Mouse (Mus musculus) G1E (cell line): Measurements from ENCODE around the gene Fn1.

Experiments
- CTCF ChIP-seq: IDR thresholded peaks from 2 replicates; pipeline ENCODE4 v1.5.1; 2012; ENCODE audit warnings: low read depth, low read length, inconsistent platforms, mixed read lengths
- GATA1 ChIP-seq: IDR thresholded peaks from 2 replicates; pipeline ENCODE4 v1.6.1; 2012; ENCODE audit warnings: borderline replicate concordance, low read length, inconsistent platforms, mixed read lengths
- GATA2 ChIP-seq: IDR thresholded peaks from 2 replicates; pipeline ENCODE4 v1.6.1; 2012; ENCODE audit warnings: low read depth, low read length, inconsistent platforms, borderline replicate concordance
- TAL1 ChIP-seq: conservative IDR thresholded peaks from 2 replicates; pipeline ENCODE4 v1.6.1; 2012; ENCODE audit warnings: low read depth, low read length, inconsistent platforms, mixed read lengths

DNA sequence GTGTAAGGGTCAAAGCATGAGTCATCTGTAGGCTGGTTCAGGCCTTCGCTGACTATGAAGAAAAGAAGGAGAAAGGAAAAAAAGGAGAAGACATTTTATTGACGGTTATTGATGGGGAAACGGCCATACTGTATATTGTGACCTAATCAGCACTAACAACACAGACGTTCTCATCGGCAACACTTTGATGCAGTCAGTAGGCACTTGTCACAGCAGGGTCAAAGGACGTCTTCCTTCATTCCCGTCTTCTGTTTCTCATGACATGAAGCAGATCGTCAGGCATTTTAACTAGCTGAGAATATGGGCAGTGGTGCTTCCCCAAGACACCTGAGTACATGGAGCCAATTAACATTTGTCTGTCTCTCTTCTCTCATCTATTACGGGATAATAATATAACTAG is 59.8 kb downstream of the Fn1 start:
- TF ChIP-seq GATA1 (no peak), CTCF (no peak), TAL1 (no peak), GATA2 (no peak)
